Mouse (Mus musculus): ENCODE results near the gene Rbm43.

GRCm38 (mm10) chr2:51936585-51936984 is 1.6 kb upstream of the Rbm43 start:
- no peak for TF ChIP-seq CTCF (IDR thresholded peaks at IDR 0.05; ENCODE audit: low read depth, low read length)
- TF ChIP-seq POLR2A (IDR thresholded peaks at IDR 0.05; ENCODE audit: extremely low read depth, insufficient read depth, low read length) = no peak
